Mouse (Mus musculus): ENCODE results near the gene 1600015I10Rik.
"Not testable (repeated sequence)": the region's sequence is repeated elsewhere in the genome, so short reads cannot be mapped to it uniquely, and the experiment has no call there.

The 1600015I10Rik gene

DNA sequence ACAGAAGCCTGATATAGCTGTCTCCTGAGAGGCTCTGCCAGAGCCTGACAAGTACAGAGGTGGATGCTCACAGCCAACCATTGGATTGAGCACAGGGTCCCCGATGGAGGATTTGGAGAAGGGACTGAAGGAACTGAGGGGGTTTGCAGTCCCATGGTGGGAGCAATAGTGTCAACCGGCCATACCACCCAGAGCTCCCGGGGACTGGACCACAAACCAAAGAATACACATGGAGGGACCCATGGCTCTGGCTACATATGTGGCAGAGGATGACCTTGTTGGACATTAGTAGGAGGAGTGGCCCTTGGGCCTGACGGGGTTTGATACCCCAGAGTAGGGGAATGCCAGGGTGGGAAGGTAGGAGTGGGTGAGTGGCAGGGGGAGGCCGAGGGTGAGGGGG is 37.0 kb downstream of the 1600015I10Rik start:
- DNase-seq (ENCODE audit: extremely low read depth, low read depth, low spot score) = not testable (repeated sequence)

GRCm38 (mm10) chr6:48967868-48968267 is 38.2 kb downstream of the 1600015I10Rik start:
- DNase-seq (ENCODE audit: extremely low read depth, low read depth, low spot score) = no peak

DNA sequence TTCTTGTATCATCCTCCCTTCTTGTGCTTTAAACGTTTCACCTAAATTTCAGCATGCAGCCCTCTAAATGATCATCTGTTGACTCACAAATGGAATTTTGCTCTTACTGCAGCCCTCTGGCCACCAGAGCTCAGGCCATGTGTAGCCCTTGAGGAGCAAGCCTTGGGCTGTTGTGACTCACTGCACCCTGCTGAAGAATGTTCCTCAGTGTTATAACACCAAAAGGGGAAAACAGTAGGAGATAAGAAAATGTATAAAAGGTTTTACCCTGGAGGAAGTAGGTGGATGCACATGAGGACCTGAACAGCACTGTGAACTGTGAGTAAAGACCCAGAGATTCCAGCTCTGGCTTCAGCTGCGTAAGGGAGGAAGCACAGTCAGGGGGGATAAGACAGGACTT is 45.0 kb downstream of the 1600015I10Rik start, which contains the start of gene Doxl2:
Gene Doxl2, plus strand, starts transcription at position 301 of the 400 bp plus-strand sequence.
- DNase-seq (ENCODE audit: extremely low read depth, low read depth, low spot score) = no peak

DNA sequence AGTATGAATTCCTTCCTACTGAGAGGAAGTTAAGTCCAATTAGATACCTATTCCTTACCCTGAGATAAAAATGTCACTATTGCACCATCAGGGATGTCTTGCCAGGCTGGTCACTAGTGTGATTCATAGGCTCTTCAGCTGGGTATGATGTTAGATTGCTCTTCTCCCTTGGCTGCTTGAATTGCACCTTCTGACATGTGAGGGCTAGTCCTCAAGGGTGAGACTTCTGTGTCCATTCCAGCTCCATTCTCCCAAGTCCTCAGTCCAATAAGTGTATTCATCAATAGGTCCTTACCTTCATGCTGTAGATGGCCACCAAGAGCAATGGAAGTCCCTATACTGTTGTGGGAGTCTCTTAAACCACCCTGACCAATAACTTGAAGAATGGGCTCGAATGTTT is 49.9 kb downstream of the 1600015I10Rik start:
- no peak for DNase-seq (ENCODE audit: extremely low read depth, low read depth, low spot score)

GRCm38 (mm10) chr6:48982305-48982704 is 52.6 kb downstream of the 1600015I10Rik start:
- no peak for DNase-seq (ENCODE audit: extremely low read depth, low read depth, low spot score)
